Mouse (Mus musculus): Measurements from ENCODE around the gene Slc12a5. TPM values are rescaled to one million over a fixed set of nuclear protein-coding genes. Genes with fewer than 3 reads are reported as not detected.

Gene Slc12a5
- polyA plus RNA-seq, 1 experiment from 2014 or later, result 0.39 TPM

GRCm38 (mm10) chr2:165049044-165049443 lies 88.4 kb downstream of the Slc12a5 start:
- no peak overlapping the region for H3K9ac ChIP-seq (replicated peaks)
- TF ChIP-seq EP300 (IDR thresholded peaks at IDR 0.05; ENCODE audit: low read depth) (no peak), CTCF (IDR thresholded peaks at IDR 0.05; ENCODE audit: low read depth) (no peak)
- 0 out of 2 replicates have a peak, but pooled peaks cover 4% of the 10 kb centered on the region for H3K27me3 ChIP-seq (ENCODE audit: insufficient read depth, low read length)
- H3K4me2 ChIP-seq (ENCODE audit: low read depth, low read length), result no peak overlapping the region
- no peak for ATAC-seq
- no peak for DNase-seq
- H3K4me1 ChIP-seq (ENCODE audit: insufficient read depth), result no peaks in the 10 kb centered on the region
- H3K27ac ChIP-seq (ENCODE audit: low read depth), result no peak overlapping the region
- WGBS (ENCODE audit: insufficient replicate concordance), result 76% methylated on average over 5 of the region's 5 CpGs
- H3K36me3 ChIP-seq (replicated peaks; ENCODE audit: insufficient read depth, low read length), result no peaks in the 10 kb centered on the region
- H3K9me3 ChIP-seq (ENCODE audit: low read length), result peaks cover 3% of the 10 kb centered on the region; the same call in 1 of the 2 replicates
- no peak overlapping the region for H3K4me3 ChIP-seq (ENCODE audit: low read depth, low read length)

Other genes with a start within 250 kb of the Slc12a5 start
- gene Spint5, start 245.5 kb upstream of the Slc12a5 start, polyA plus RNA-seq (2015; fragmentation: Nextera tagmentation; extraction: Ambion mirVana), result not detected in 2 replicates
- 2.0 and 2.5 TPM in 2 replicates for gene Wfdc3, start 214.9 kb upstream of the Slc12a5 start, polyA plus RNA-seq (2015; fragmentation: Nextera tagmentation; extraction: Ambion mirVana)
- gene Dnttip1, start 214.8 kb upstream of the Slc12a5 start, polyA plus RNA-seq (2015; fragmentation: Nextera tagmentation; extraction: Ambion mirVana), result 33.7 and 34.2 TPM in 2 replicates
- gene Ube2c, start 190.9 kb upstream of the Slc12a5 start, polyA plus RNA-seq (2015; fragmentation: Nextera tagmentation; extraction: Ambion mirVana), result 243 and 277 TPM in 2 replicates
- gene Tnnc2, start 180.8 kb upstream of the Slc12a5 start, polyA plus RNA-seq (2015; fragmentation: Nextera tagmentation; extraction: Ambion mirVana), result 6.5 and 127 TPM in 2 replicates
- gene Snx21, start 175.0 kb upstream of the Slc12a5 start, polyA plus RNA-seq (2015; fragmentation: Nextera tagmentation; extraction: Ambion mirVana), result 6.1 and 7.4 TPM in 2 replicates
- gene Acot8, start 155.9 kb upstream of the Slc12a5 start, polyA plus RNA-seq (2015; fragmentation: Nextera tagmentation; extraction: Ambion mirVana), result 23.1 and 25.0 TPM in 2 replicates
- gene Zswim3, start 155.7 kb upstream of the Slc12a5 start, polyA plus RNA-seq (2015; fragmentation: Nextera tagmentation; extraction: Ambion mirVana), result 2.0 and 2.2 TPM in 2 replicates
- 3.1 TPM in 2 replicates for gene Zswim1, start 138.1 kb upstream of the Slc12a5 start, polyA plus RNA-seq (2015; fragmentation: Nextera tagmentation; extraction: Ambion mirVana)
- not detected in 2 replicates for gene Spata25, start 132.3 kb upstream of the Slc12a5 start, polyA plus RNA-seq (2015; fragmentation: Nextera tagmentation; extraction: Ambion mirVana)
- gene Ctsa, start 127.9 kb upstream of the Slc12a5 start, polyA plus RNA-seq (2015; fragmentation: Nextera tagmentation; extraction: Ambion mirVana), result 101 and 109 TPM in 2 replicates
- 2.5 and 3.1 TPM in 2 replicates for gene Neurl2, start 127.3 kb upstream of the Slc12a5 start, polyA plus RNA-seq (2015; fragmentation: Nextera tagmentation; extraction: Ambion mirVana)
- 33.4 and 35.3 TPM in 2 replicates for gene Pltp, start 103.1 kb upstream of the Slc12a5 start, polyA plus RNA-seq (2015; fragmentation: Nextera tagmentation; extraction: Ambion mirVana)
- 38.4 and 38.6 TPM in 2 replicates for gene Pcif1, start 81.5 kb upstream of the Slc12a5 start, polyA plus RNA-seq (2015; fragmentation: Nextera tagmentation; extraction: Ambion mirVana)
- gene Zfp335, start 49.0 kb upstream of the Slc12a5 start, polyA plus RNA-seq (2015; fragmentation: Nextera tagmentation; extraction: Ambion mirVana), result 2.1 and 2.5 TPM in 2 replicates
- gene Mmp9, start 20.0 kb upstream of the Slc12a5 start, polyA plus RNA-seq (2015; fragmentation: Nextera tagmentation; extraction: Ambion mirVana), result 15.8 and 17.2 TPM in 2 replicates
- gene Ncoa5, start 74.1 kb downstream of the Slc12a5 start, polyA plus RNA-seq (2015; fragmentation: Nextera tagmentation; extraction: Ambion mirVana), result 7.5 and 8.1 TPM in 2 replicates
- 3.6 and 4.5 TPM in 2 replicates for gene Cd40, start 94.8 kb downstream of the Slc12a5 start, polyA plus RNA-seq (2015; fragmentation: Nextera tagmentation; extraction: Ambion mirVana)
- gene 1700025C18Rik, start 129.9 kb downstream of the Slc12a5 start, polyA plus RNA-seq (2015; fragmentation: Nextera tagmentation; extraction: Ambion mirVana), result not detected in 2 replicates